Mouse (Mus musculus) heart, adult 11 months (tissue): ENCODE results near the gene Mrm2.
A peak's percentile ranks its signal among the peaks of the same experiment; 100 is the strongest.
"Not testable (repeated sequence)": the region's sequence is repeated elsewhere in the genome, so short reads cannot be mapped to it uniquely, and the experiment has no call there.

Experiments used
- DNase-seq: peaks from one replicate; pipeline ENCODE4 v3.0.0; 2022

Gene Mrm2

GRCm38 (mm10) chr5:140331615-140332512 lies at the start of gene Mrm2:
Gene Mrm2 (minus strand): TSS chr5:140331898.
- DNase-seq: peak; percentile 98

DNA sequence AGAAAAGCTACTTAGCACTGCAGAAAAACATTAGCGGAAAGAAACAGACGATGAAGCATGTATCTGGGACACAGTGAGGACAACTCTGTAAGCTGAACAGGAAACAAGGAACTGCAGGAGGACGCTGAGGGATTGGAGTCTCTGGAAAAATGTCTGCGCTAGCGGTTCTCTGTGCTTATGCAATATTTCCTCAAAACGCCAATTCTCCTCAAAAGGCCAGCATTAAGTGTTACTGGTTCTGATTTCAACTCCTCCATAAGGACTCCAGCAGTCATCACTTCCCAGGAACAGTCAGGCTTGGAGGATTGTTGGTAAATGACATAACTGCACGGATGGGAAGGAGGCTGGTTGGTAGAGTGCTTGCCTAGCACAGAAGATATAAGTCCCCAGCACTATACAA lies 49.5 kb upstream of the Mrm2 start:
- peak; percentile 93 for DNase-seq

DNA sequence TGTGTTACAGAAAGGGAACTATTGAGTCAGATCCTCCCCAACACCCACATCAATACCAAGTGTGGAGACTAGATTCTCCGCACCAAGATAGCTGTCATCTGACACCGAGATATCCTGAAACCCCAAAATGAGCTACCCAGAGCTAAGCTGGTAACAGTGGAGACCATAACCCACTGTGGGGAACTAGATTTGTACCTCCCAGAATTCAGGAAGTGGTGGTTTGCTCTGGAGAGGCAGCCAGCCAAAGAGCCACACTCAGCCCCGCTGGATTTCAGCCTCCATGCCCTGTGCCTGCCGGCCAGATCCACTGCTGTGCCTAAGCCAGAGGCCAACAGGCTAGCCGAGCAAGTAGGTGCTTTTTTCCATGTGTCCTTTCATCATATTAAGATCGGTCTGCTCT lies 47.6 kb upstream of the Mrm2 start:
- peak; percentile 95 for DNase-seq

- no peak for DNase-seq
Observed at GRCm38 (mm10) chr5:140378121-140378853, 46.6 kb upstream of the Mrm2 start.

DNA sequence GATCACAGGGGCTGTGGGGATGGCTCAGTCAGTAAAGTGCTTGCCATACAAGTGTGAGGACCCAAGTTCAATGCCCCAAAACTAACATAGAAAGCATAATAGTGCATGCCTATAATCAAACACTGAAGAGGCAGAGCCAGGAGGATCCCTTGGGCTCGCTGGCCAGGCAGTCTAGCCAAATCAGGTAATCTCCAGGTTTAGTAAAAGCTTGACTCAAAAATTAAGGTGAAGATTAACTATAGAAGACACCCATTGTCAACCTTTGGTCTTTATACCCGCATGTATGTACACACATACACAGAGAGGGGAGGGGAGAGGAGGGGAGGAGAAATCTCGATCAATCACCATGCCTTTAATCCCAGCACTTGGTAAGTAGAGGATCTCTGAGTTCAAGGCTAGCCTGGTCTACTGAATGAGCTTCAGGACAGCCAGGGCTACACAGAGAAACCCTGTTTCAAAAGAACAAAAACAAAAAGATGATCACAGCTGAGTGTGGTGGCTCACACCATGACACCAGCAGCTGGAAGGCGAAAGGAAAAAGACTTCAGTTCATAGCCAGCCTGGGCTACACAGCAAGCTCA lies 43.6 kb upstream of the Mrm2 start:
- no peak for DNase-seq

DNA sequence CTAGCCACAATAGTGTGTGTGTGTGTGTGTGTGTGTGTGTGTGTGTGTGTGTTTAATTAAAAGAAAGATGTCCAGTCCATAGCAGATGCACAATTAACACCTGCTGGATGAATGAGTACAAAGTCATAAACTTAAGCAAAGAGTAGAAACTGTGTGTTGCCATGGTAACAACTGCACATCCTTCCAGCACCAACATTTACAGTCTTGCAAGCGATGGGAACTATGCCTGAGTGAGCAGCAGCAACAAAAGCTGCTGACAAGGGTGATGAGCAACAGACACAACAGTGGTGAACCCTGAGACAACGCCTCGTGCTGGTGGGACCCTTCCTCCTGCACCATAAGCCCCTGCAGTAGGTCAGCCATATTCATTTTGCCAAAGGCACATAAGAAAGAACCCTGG lies 42.5 kb upstream of the Mrm2 start:
- no peak for DNase-seq

- DNase-seq: no peak
Observed at GRCm38 (mm10) chr5:140373711-140374110, 42.0 kb upstream of the Mrm2 start.

DNA sequence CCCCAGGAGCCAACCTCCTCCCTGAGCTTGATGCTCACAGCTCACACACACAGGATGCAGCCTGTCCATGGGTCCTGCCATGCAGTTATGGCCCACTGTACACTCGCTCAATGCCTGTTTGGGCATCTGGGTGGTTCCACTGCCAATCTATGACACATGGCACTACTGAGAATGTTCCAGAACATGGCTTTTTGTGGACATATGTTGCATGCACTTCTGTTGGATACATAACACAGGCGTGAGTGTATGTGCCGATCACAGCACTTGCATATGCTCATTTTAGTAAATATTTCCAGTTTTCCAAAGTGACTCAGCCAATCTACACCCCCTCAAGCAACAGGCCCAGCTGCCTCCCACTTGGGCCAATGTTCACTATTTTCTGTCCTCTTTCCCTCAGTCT lies 40.0 kb upstream of the Mrm2 start:
- DNase-seq: no peak

- peak; percentile 96 for DNase-seq
Observed at GRCm38 (mm10) chr5:140370446-140371254, 39.0 kb upstream of the Mrm2 start.

DNA sequence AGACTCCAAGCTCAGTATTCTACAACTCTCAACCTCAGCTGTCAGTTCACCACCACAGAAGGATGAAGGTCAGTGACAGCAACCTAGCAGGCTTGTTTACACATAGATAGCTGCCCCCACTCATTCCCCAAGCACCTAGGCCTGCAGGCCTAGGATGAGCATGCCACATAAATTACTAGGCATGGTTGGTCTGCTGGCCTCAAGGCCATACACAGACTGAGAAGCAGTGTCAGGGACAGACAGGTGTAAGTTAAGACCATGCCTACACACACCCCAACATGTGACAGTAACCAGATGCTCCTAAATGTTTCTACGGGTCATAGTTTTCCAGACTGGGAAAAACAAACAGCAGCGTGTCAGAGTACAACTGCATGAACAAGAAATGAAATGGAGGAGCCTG lies 37.8 kb upstream of the Mrm2 start:
- no peak for DNase-seq

DNA sequence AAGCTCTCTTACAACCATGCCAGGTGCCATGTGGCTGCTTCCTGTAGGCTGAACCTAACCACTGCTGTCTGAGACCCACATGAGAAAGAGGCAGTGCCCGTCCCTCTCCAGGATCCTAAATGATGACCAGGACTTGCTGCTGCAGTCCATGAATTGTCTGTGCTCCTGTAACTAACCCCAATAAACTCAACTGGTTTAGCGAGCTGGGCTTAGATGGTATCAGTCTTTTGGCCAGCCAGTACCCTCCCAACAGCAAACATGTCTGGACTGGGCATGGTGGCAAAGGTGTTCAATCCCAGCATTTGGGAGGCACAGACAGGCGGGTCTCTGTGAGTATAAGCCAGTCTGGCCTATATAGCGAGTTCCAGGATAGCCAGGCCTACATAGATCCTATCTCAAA lies 37.2 kb upstream of the Mrm2 start:
- DNase-seq: no peak

- DNase-seq: not testable (repeated sequence)
Observed at GRCm38 (mm10) chr5:140368126-140368525, 36.4 kb upstream of the Mrm2 start.

GRCm38 (mm10) chr5:140364415-140364814 lies 32.7 kb upstream of the Mrm2 start:
- no peak for DNase-seq

- no peak for DNase-seq
Observed at GRCm38 (mm10) chr5:140359930-140360674, 28.4 kb upstream of the Mrm2 start.

GRCm38 (mm10) chr5:140357466-140357865 lies 25.8 kb upstream of the Mrm2 start:
- DNase-seq: no peak

GRCm38 (mm10) chr5:140355934-140356333 lies 24.2 kb upstream of the Mrm2 start:
- DNase-seq: no peak

DNA sequence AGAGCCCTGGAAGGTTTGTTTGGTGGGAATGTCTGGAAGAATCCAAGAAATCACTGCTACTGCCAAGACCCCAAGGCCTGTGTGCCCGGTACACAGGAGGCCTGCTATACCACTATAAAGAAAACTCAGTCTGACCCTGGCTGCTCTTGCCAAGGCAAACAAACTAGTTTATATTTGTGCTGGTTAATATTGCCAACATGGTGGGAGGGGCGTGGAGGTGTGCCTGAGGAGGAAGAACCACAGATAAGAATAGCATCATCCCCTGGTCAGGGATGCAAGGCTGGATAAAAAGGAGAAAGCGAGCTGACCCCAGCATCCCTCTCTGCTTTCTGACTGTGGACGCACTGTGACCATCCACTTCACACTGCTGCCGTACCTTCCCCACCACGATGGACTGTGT lies 20.7 kb upstream of the Mrm2 start:
- DNase-seq: no peak

- DNase-seq: no peak
Observed at GRCm38 (mm10) chr5:140350731-140351497, 19.2 kb upstream of the Mrm2 start.

DNA sequence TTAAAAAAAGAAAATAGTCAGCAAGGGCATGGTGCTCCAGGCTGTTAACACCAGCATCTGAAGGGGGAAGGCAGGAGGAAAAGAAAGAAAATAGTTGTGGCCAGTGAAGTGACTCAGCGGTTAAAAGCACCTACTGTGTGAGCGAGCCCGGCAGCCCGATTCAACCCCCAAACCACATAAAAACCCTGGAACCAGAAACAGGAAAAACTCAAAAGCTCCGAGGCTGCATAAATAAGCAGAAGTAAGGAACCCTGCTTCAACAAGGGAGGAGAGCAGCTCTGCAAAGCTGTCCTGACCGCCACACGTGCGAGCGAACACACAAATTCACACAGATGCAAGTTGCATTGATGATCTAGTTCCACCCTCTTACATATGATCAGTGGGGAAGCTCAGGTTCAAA lies 18.2 kb upstream of the Mrm2 start:
- no peak for DNase-seq

DNA sequence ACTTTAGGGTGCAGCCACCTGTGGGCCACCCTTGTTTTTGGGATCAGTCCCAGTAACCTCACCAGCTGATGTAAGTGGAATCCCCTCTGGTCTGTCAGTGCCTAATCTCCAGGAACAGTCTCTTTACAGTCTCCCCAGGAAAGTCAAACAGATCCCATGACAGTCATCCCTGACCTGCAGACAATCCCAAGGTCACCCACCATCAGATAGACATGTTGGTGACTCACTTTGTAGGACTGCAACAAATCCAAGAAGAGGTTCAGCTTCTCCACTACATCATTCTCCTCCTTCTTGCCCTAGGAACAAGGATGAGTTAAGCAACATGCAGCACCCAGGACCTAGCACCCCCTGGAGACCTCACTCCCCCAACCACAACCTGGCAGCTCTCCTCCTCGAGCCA lies 14.4 kb upstream of the Mrm2 start:
- no peak for DNase-seq

- no peak for DNase-seq
Observed at GRCm38 (mm10) chr5:140345244-140345643, 13.5 kb upstream of the Mrm2 start.
